Mouse (Mus musculus) heart, embryonic 12.5 days (tissue): Measurements from ENCODE around the gene Olfr9. TPM values are rescaled to one million over a fixed set of nuclear protein-coding genes. Genes with fewer than 3 reads are reported as not detected.
"Not testable (repeated sequence)": the region's sequence is repeated elsewhere in the genome, so short reads cannot be mapped to it uniquely, and the experiment has no call there.

Source experiments
- ATAC-seq: fragments of 200-750 bp; cut with Nextera tagmentation; 2 replicates; pipeline ENCODE4 v1.8.0; 2017; ENCODE audit warnings: moderate TSS enrichment, moderate library complexity; ENCODE audit not compliant: insufficient number of reproducible peaks, low FRiP score
- H3K27ac ChIP-seq: fragments of 300-500 bp; sonication (generic); 2 replicates; pipeline ENCODE4 v1.5.1; 2016; ENCODE audit warnings: mild to moderate bottlenecking, moderate library complexity; ENCODE audit not compliant: poor library complexity, severe bottlenecking
- H3K27me3 ChIP-seq: fragments of 300-500 bp; sonication (generic); replicated peaks from 2 replicates; pipeline ENCODE4 v1.6.1; 2016; ENCODE audit warnings: mild to moderate bottlenecking, moderate library complexity
- H3K36me3 ChIP-seq: fragments of 300-500 bp; sonication (generic); 2 replicates; pipeline ENCODE4 v1.6.1; 2016; ENCODE audit warnings: mild to moderate bottlenecking, moderate library complexity
- H3K4me1 ChIP-seq: fragments of 300-500 bp; sonication (generic); replicated peaks from 2 replicates; pipeline ENCODE4 v1.6.1; 2016; ENCODE audit warnings: mild to moderate bottlenecking
- H3K4me2 ChIP-seq: fragments of 300-500 bp; sonication (generic); 2 replicates; pipeline ENCODE4 v1.6.1; 2016; ENCODE audit warnings: mild to moderate bottlenecking, moderate library complexity
- H3K4me3 ChIP-seq: fragments of 300-500 bp; sonication (generic); 2 replicates; pipeline ENCODE4 v1.5.1; 2016; ENCODE audit warnings: mild to moderate bottlenecking
- H3K9ac ChIP-seq: fragments of 300-500 bp; sonication (generic); 2 replicates; pipeline ENCODE4 v1.6.1; 2016; ENCODE audit warnings: mild to moderate bottlenecking, moderate library complexity
- H3K9me3 ChIP-seq: fragments of 300-500 bp; sonication (generic); replicated peaks from 2 replicates; pipeline ENCODE4 v1.6.1; 2016; ENCODE audit warnings: mild to moderate bottlenecking, moderate library complexity
- WGBS: fragments of 180-500 bp; shearing (Covaris S2); methylation state at CpG from one replicate; pipeline ENCODE4 v1.1.7; 2016; 5-methylcytosine and 5-hydroxymethylcytosine counted together
- polyA plus RNA-seq: library from polyadenylated mRNA; unstranded; fragments of >200 nt; fragmentation: Nextera tagmentation; extraction: Ambion mirVana; gene quantifications from 2 replicates; pipeline ENCODE4 v1.2.1, GENCODE M21; 2016

Olfr9 gene
- polyA plus RNA-seq: not detected in 2 replicates

GRCm38 (mm10) chr10:128989131-128989530 is at the start of gene Olfr9:
TSS of gene Olfr9 (plus strand) at chr10:128989431.
- not testable (repeated sequence) for H3K4me1 ChIP-seq, ATAC-seq, H3K9ac ChIP-seq, H3K36me3 ChIP-seq, H3K27ac ChIP-seq, H3K27me3 ChIP-seq, H3K4me2 ChIP-seq, H3K9me3 ChIP-seq, H3K4me3 ChIP-seq
- whole genome bisulfite sequencing: 25% methylated on average over 1 of the region's 1 CpGs

- Histone ChIP-seq H3K27me3 (peaks cover 14% of the 10 kb centered on the region), H3K27ac (no peak overlapping the region), H3K4me1 (no peaks in the 10 kb centered on the region), H3K9me3 (no peaks in the 10 kb centered on the region), H3K4me2 (no peak overlapping the region), H3K9ac (no peak overlapping the region), H3K36me3 (no peaks in the 10 kb centered on the region), H3K4me3 (no peak overlapping the region)
- 74% methylated on average over 10 of the region's 10 CpGs for WGBS
- ATAC-seq: no peak
Observed at GRCm38 (mm10) chr10:128940475-128941061, 48.7 kb upstream of the Olfr9 start.

GRCm38 (mm10) chr10:128945675-128946074 is 43.6 kb upstream of the Olfr9 start:
- Histone ChIP-seq H3K36me3 (no peaks in the 10 kb centered on the region), H3K27me3 (peaks cover 12% of the 10 kb centered on the region), H3K9ac (no peak overlapping the region), H3K4me3 (no peak overlapping the region), H3K27ac (no peak overlapping the region), H3K4me1 (no peaks in the 10 kb centered on the region; the same call in 1 of the 2 replicates), H3K4me2 (no peak overlapping the region), H3K9me3 (no peaks in the 10 kb centered on the region; the same call in 1 of the 2 replicates)
- no peak for ATAC-seq
- 31% methylated on average over 3 of the region's 3 CpGs for WGBS

- 81% methylated on average over 4 of the region's 4 CpGs for WGBS
- Histone ChIP-seq H3K4me1 (no peaks in the 10 kb centered on the region; the same call in 1 of the 2 replicates), H3K27me3 (peaks cover 12% of the 10 kb centered on the region), H3K36me3 (no peaks in the 10 kb centered on the region), H3K27ac (no peak overlapping the region), H3K9me3 (no peaks in the 10 kb centered on the region; the same call in 1 of the 2 replicates), H3K9ac (no peak overlapping the region), H3K4me3 (no peak overlapping the region), H3K4me2 (no peak overlapping the region)
- ATAC-seq: no peak
Observed at GRCm38 (mm10) chr10:128947496-128947895, 41.7 kb upstream of the Olfr9 start.

GRCm38 (mm10) chr10:128950208-128950887 is 38.9 kb upstream of the Olfr9 start:
- 57% methylated on average over 16 of the region's 16 CpGs for WGBS
- ATAC-seq: no peak
- no peaks in the 10 kb centered on the region; the same call in 1 of the 2 replicates for H3K4me1 ChIP-seq

GRCm38 (mm10) chr10:128958340-128958739 is 30.9 kb upstream of the Olfr9 start:
- no peak for ATAC-seq
- H3K27me3 ChIP-seq: peaks cover 16% of the 10 kb centered on the region; the same call in 1 of the 2 replicates
- no peaks in the 10 kb centered on the region for H3K36me3 ChIP-seq
- no peaks in the 10 kb centered on the region for H3K4me1 ChIP-seq
- H3K9me3 ChIP-seq: no peaks in the 10 kb centered on the region
- no peak overlapping the region for H3K27ac ChIP-seq
- H3K4me3 ChIP-seq: no peak overlapping the region
- H3K4me2 ChIP-seq: no peak overlapping the region
- no peak overlapping the region for H3K9ac ChIP-seq
- 75% methylated on average over 10 of the region's 10 CpGs for WGBS

More at GRCm38 (mm10) chr10:128950208-128950887, 38.9 kb upstream of the Olfr9 start:
- no peaks in the 10 kb centered on the region; the same call in 1 of the 2 replicates for H3K9me3 ChIP-seq
- no peak overlapping the region for H3K4me2 ChIP-seq
- H3K27ac ChIP-seq: no peak overlapping the region
- H3K27me3 ChIP-seq: peaks cover 7% of the 10 kb centered on the region
- H3K36me3 ChIP-seq: no peaks in the 10 kb centered on the region
- H3K9ac ChIP-seq: no peak overlapping the region
- H3K4me3 ChIP-seq: no peak overlapping the region

GRCm38 (mm10) chr10:128960142-128960541 is 29.1 kb upstream of the Olfr9 start:
- WGBS: 66% methylated on average over 4 of the region's 4 CpGs
- no peaks in the 10 kb centered on the region for H3K9me3 ChIP-seq
- H3K4me3 ChIP-seq: no peak overlapping the region
- H3K27me3 ChIP-seq: peaks cover 16% of the 10 kb centered on the region; the same call in 1 of the 2 replicates
- H3K4me2 ChIP-seq: no peak overlapping the region
- no peak overlapping the region for H3K27ac ChIP-seq
- no peaks in the 10 kb centered on the region for H3K36me3 ChIP-seq
- H3K9ac ChIP-seq: no peak overlapping the region
- no peaks in the 10 kb centered on the region for H3K4me1 ChIP-seq
- ATAC-seq: no peak

GRCm38 (mm10) chr10:128960590-128961584 is 28.3 kb upstream of the Olfr9 start, which contains the start of gene Mettl7b:
TSS of gene Mettl7b (minus strand) at chr10:128960988.
- Histone ChIP-seq H3K9ac (no peak within 1 kb of the TSS), H3K4me3 (no peak within 1 kb of the TSS), H3K4me2 (no peak within 1 kb of the TSS), H3K27me3 (peaks cover 16% of the 10 kb centered on the region), H3K9me3 (no peaks in the 10 kb centered on the region), H3K4me1 (no peaks in the 10 kb centered on the region), H3K36me3 (no peaks in the 10 kb centered on the region), H3K27ac (no peak within 1 kb of the TSS)
- no peak for ATAC-seq
- WGBS: 68% methylated on average over 12 of the region's 12 CpGs

- Histone ChIP-seq H3K27ac (no peak overlapping the region), H3K4me2 (no peak overlapping the region)
- WGBS: 64% methylated on average over 2 of the region's 2 CpGs
Observed at GRCm38 (mm10) chr10:128964961-128965360, 24.3 kb upstream of the Olfr9 start.

GRCm38 (mm10) chr10:128965871-128966270 is 23.4 kb upstream of the Olfr9 start:
- Histone ChIP-seq H3K4me3 (no peak overlapping the region), H3K9ac (no peak overlapping the region), H3K9me3 (no peaks in the 10 kb centered on the region), H3K4me1 (no peaks in the 10 kb centered on the region), H3K36me3 (no peaks in the 10 kb centered on the region), H3K27ac (no peak overlapping the region), H3K4me2 (no peak overlapping the region), H3K27me3 (no peaks in the 10 kb centered on the region; the same call in 1 of the 2 replicates)
- ATAC-seq: no peak
- WGBS: 80% methylated on average over 6 of the region's 6 CpGs

More at GRCm38 (mm10) chr10:128964961-128965360, 24.3 kb upstream of the Olfr9 start:
- no peak for ATAC-seq
- Histone ChIP-seq H3K4me3 (no peak overlapping the region), H3K9me3 (no peaks in the 10 kb centered on the region), H3K36me3 (no peaks in the 10 kb centered on the region), H3K27me3 (no peaks in the 10 kb centered on the region; the same call in 1 of the 2 replicates), H3K4me1 (no peaks in the 10 kb centered on the region), H3K9ac (no peak overlapping the region)
